Mouse (Mus musculus) cortical plate, adult 2 months (tissue): ENCODE results near the gene Eif4e2. TPM values are rescaled to one million over a fixed set of nuclear protein-coding genes. Genes with fewer than 3 reads are reported as not detected.
A peak's percentile ranks its signal among the peaks of the same experiment; 100 is the strongest.

ENCODE experiments used
- H3K27ac ChIP-seq: fragments of 200-500 bp; 2 replicates; pipeline ENCODE4 v1.5.1; 2012; ENCODE audit warnings: low read length, control low read depth, inconsistent platforms; ENCODE audit not compliant: insufficient read depth
- H3K4me1 ChIP-seq: fragments of 200-500 bp; 2 replicates; pipeline ENCODE4 v1.6.1; 2011; ENCODE audit warnings: low read length; ENCODE audit not compliant: control insufficient read depth, insufficient read depth
- H3K4me3 ChIP-seq: fragments of 200-500 bp; 2 replicates; pipeline ENCODE4 v1.5.1; 2011; ENCODE audit warnings: mild to moderate bottlenecking, low read length, control low read depth; ENCODE audit not compliant: insufficient read depth
- CTCF ChIP-seq: fragments of 200-500 bp; IDR thresholded peaks from 2 replicates; pipeline ENCODE4 v1.5.1; 2011; ENCODE audit warnings: mild to moderate bottlenecking, control low read depth, low read length; ENCODE audit not compliant: insufficient read depth; ENCODE audit errors: extremely low read depth
- POLR2A ChIP-seq: fragments of 200-500 bp; IDR thresholded peaks from 2 replicates; pipeline ENCODE4 v1.6.1; 2011; ENCODE audit warnings: mild to moderate bottlenecking, low read length, control low read depth; ENCODE audit not compliant: insufficient read depth; ENCODE audit errors: extremely low read depth
- polyA plus RNA-seq: library from polyadenylated mRNA; depleted of rRNA; stranded (reverse); fragments of >200 nt; gene quantifications from 2 replicates; pipeline ENCODE4 v1.2.3, GENCODE M21; 2012; rRNA removed

Gene Eif4e2
- 53.7 and 55.6 TPM in 2 replicates for polyA plus RNA-seq

DNA sequence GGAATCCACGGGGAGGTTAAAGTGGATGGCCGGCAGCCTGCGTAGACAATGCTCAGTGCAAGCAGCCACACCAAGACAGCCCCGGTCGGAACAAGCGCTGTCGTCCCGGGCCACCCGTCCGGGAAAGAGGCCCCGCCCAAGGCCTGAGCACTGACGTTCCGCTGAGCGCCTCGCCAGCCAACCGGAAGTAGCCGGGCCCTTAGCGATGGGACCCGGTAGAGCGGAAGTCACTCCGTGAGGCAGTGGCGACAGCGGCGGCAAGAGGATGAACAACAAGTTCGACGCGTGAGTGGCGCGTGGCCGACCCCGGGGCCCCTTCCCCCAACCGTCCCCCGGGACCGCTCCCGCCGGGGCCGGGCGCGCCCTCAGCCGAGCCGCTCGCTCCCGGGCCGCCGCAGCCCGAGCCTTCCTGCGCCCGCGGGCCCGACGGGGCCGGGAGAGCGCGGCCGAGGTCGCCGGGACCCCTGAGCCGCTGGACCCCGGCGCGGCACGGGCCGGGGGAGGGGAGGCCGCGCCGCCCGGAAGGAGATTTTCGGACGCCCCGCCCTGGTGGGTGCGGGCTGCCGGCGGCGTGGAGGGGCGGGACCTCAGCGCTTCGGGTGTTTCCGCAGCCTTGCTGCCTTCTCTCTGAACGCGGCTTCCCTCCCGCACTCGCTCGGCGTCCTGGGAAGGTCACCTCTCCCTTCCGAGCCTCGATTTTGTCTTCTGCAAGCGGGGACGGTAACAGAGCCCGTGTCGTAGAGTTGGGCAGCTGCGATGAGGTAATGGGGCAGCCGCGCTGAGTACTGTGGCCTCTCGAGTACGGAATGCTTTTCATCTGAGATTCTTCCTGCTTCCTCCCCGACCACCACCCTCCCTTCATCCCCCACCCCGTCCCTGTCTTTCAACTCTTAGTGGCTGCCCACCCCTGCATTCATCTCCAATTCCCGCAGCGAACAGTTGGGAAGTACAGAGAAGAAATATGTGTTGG, at the start of gene Eif4e2:
Gene Eif4e2, plus strand, starts transcription at position 180 of the 970 bp plus-strand sequence.
- TF ChIP-seq POLR2A (peak; percentile 82), CTCF (no peak)
- H3K4me1 ChIP-seq: peaks cover 13% of the 10 kb centered on the region; the same call in 1 of the 2 replicates
- H3K27ac ChIP-seq: peak within 1 kb of the TSS; percentile 75
- peak within 1 kb of the TSS; percentile 98 for H3K4me3 ChIP-seq

DNA sequence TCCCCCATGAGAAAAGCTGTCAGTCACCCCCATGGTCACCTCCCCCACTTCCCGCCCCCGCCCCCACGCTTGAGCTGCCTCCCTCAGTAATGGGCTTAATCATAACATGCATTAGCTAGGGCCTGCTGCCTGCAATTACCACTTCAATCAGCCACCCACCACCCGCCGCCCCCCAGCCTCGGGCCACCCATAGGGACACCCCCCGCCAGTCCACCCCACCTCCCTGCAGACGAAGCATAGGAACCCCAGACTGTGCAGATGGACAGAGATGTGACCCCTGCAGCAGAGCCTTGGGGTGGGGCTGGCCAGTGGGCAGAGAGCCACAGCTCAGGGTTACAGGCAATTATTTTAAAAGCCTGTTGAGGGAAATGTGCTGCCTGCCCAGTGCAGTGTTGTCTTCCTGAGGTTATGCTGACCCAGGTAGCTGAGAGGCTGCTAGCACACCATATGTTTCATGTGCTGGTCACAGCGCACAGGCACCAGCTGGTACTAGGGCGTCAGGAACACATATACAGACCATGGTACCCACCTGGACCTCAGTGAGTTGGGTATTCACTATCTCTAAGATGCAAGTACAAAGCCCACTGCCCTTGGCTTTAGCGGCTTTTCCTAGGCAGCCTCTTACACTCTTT, 49.4 kb upstream of the Eif4e2 start:
- no peak for TF ChIP-seq POLR2A
- no peak for TF ChIP-seq CTCF
- no peak overlapping the region for H3K4me3 ChIP-seq
- H3K27ac ChIP-seq: no peak overlapping the region
- H3K4me1 ChIP-seq: no peaks in the 10 kb centered on the region

DNA sequence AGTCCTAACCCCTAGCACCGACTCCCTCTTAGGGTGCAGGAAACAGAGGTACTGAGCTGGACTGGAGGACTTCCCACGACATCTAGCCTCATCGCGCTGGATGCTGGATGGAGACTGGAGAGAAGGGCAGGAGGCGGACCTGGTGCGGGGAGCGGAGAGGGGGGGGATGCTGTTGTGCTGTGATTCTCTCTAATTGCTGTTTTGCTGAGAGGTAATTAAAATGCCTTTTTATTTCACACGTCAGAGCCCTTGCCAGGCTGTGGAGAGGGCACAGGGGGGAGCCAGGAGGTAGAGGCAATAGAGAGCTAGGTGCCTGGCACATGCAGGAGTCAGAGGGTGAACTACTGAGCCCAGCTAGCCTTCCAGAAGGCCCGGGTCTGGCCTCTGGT, 48.9 kb upstream of the Eif4e2 start:
- TF ChIP-seq CTCF: no peak
- no peak for TF ChIP-seq POLR2A
- Histone ChIP-seq H3K4me3 (no peak overlapping the region), H3K4me1 (no peaks in the 10 kb centered on the region)

DNA sequence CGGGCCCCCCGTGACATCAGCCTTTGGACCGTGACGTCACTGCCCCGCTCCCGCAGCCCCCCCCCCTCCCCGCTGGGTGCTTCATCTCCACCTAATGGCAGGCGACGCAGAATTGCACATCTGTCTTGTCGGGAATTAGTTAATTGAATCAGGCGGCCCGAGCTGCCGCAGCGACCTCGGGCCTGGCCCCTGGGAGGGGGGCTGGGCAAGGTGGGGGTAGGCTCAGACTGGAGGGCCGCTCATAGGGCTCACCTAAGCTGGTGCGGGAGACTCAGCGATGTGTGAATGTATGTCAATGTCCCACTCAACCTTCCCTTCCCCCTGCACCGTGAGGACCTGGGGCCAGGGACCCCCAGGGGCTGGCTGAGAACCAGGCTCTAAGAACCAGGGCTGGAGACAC, 43.3 kb upstream of the Eif4e2 start:
- no peak for TF ChIP-seq POLR2A
- no peak for TF ChIP-seq CTCF

More for the DNA sequence above, 48.9 kb upstream of the Eif4e2 start:
- no peak overlapping the region for H3K27ac ChIP-seq

DNA sequence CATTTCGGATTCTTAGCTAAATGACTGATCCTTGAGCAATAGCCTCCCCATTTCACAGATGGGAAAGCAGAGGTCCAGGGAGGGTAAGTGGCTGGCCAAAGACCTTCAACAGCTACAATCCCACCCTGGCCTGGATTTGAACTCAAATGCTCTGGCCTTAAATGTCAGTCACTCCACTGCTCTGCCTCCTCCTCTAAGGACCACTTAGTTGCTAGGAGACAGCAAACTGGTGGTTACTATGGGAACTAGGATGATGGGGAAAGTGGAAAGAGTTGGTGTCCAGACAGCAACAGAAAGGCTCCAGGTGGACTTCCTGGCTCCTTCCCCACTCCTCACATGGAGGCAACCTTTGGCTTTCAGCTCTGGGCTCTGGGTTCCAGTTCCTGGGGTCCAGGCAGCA, 42.4 kb upstream of the Eif4e2 start:
- Histone ChIP-seq H3K4me3 (no peak overlapping the region), H3K27ac (no peak overlapping the region), H3K4me1 (no peaks in the 10 kb centered on the region; the same call in 1 of the 2 replicates)
- no peak for TF ChIP-seq POLR2A
- TF ChIP-seq CTCF: no peak

More for the DNA sequence above, 43.3 kb upstream of the Eif4e2 start:
- Histone ChIP-seq H3K4me1 (no peaks in the 10 kb centered on the region; the same call in 1 of the 2 replicates), H3K27ac (no peak overlapping the region), H3K4me3 (no peak overlapping the region)

DNA sequence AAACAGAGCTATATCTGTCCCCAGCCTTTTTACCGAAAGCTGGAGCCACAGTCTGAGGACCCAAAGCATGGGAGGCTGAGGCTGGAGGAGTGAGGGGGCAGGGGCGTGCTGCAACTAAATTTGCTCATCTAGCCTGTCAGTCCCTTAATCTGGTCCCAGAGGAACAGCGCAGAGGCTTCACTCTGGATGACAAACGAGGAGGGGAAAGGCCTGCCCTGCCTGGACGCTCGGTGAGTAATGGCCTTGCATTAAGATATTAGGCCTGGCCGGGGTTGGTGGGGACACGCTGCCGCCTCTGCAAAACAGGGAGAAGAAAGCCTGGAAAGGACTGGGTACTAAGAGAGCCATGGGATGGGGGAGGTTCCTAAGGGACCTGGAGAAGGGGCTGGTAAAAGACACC, 41.4 kb upstream of the Eif4e2 start:
- no peak for TF ChIP-seq POLR2A
- TF ChIP-seq CTCF: no peak
- H3K4me3 ChIP-seq: no peak overlapping the region
- H3K4me1 ChIP-seq: no peaks in the 10 kb centered on the region; the same call in 1 of the 2 replicates
- no peak overlapping the region for H3K27ac ChIP-seq

DNA sequence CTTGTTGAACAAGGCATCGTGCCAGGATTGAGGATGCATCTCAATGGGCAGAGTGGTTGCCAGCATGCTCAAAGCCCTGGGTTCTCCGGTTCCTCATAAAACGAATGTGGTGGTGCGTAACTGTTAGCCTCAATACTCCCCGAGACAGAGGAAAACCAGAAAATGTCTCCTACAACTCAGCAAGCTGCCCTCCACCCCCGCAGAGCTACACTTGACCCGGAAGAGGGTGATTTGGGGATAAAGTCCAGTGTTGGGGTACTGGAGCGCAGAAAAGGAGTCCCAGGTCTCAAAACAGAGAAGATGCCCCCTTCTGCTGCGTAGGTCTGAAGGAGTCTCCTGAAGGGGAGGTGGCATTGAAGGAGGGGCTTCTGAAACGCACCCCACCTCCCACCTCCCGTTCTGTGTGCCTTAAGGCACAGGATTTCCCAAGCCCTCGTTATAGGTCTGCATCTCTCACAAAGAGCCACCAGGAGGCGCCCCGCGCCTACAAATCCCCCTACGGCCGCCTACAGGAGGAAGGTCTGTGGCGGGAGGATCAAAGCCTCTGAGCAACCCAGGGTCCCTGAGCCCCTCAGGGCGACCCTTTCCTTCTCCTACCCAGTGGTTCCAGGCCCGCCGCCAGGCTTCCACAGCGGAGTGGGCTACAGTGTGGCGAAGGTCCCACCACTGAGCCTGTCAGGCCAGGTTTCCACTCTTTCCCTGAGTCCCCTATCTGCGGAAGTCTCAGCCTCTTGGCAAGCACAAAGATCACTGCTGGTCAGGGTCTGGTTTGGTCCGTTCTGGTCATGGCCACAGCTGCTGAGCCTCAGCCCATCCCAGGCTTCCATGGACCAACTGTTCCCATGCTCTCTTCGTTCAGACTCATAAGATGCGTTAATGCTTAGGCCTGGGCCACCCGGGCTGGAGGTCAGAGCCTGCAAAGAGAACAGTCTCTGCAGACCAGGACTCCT, 39.4 kb upstream of the Eif4e2 start:
- Histone ChIP-seq H3K4me1 (no peaks in the 10 kb centered on the region; the same call in 1 of the 2 replicates), H3K4me3 (no peak overlapping the region), H3K27ac (no peak overlapping the region)
- TF ChIP-seq POLR2A (no peak), CTCF (peak; percentile 43; the same call in 1 of the 2 replicates)

DNA sequence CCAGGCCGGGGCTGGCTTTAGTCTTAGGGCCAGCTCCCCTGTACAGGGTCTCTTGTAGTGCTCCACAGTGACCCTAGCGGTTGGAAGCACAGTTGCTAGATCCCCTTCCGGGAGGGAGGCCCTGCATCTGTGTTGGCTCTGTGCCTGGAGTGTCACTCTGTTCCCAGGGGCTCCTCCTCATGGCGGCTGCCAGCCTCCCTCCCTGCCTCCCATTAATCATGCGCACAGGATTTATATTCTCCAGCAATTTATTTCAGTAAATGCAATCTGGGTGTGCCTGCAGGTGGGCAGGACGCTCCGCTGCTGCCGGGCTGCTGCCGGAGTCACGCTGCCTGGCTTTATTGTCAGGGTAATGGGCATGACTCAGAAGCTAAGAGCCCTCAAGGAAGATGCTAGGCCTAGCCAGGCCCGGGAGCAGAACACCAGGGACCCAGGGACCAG, 37.8 kb upstream of the Eif4e2 start:
- Histone ChIP-seq H3K4me3 (no peak overlapping the region), H3K4me1 (no peaks in the 10 kb centered on the region; the same call in 1 of the 2 replicates), H3K27ac (no peak overlapping the region)
- TF ChIP-seq CTCF (no peak), POLR2A (no peak)

GRCm38 (mm10) chr1:87180896-87181295, 32.8 kb upstream of the Eif4e2 start:
- TF ChIP-seq POLR2A: no peak
- TF ChIP-seq CTCF: no peak
- Histone ChIP-seq H3K4me1 (no peaks in the 10 kb centered on the region), H3K27ac (no peak overlapping the region), H3K4me3 (no peak overlapping the region)
